9 mouse cellular contexts compared by ENCODE assay signal in genomic region chr2:36102559-36102946, GRCm38 (mm10). TPM values are rescaled to one million over a fixed set of nuclear protein-coding genes. Genes with fewer than 3 reads are reported as not detected.
DNase-seq lines count a peak whose midpoint lies in the region; ATAC-seq and TF ChIP-seq lines count a peak whose summit lies in the region.
"Had no signal": no experiment of that assay in that cellular context is flagged by ENCODE, and none has a peak within 500 bp of the region (broad histone marks: within the 10 kb centered on the region; RNA-seq: fewer than 3 reads in every experiment).

No protein-coding gene starts in this region.

- H3K27ac ChIP-seq in liver, embryonic 15.5 days (replicated peaks): no peak overlapping the region
- no peak overlapping the region for H3K27ac ChIP-seq in stomach, embryonic 14.5 days (ENCODE audit: low read length)

- H3K9me3 ChIP-seq in E14TG2a.4 (ENCODE audit: low read length): no peaks in the 10 kb centered on the region
- H3K9me3 ChIP-seq in liver, embryonic 15.5 days (replicated peaks): no peaks in the 10 kb centered on the region
- no peaks in the 10 kb centered on the region for H3K9me3 ChIP-seq in stomach, embryonic 14.5 days (ENCODE audit: control insufficient read depth, low read depth, low read length)

- no peak for TF ChIP-seq CTCF in E14TG2a.4 (conservative IDR thresholded peaks at IDR 0.05; ENCODE audit: low read length)

- 3% methylated on average over 21 of the region's 21 CpGs for WGBS in liver, embryonic 15.5 days (ENCODE audit: insufficient replicate concordance)
- WGBS in stomach, embryonic 14.5 days: 4% methylated on average over 21 of the region's 21 CpGs

- H3K4me1 ChIP-seq in E14TG2a.4 (replicated peaks; ENCODE audit: low read depth, low read length): peaks cover 60% of the 10 kb centered on the region
- peaks cover 22% of the 10 kb centered on the region for H3K4me1 ChIP-seq in liver, embryonic 15.5 days (replicated peaks)
- peaks cover 23% of the 10 kb centered on the region for H3K4me1 ChIP-seq in stomach, embryonic 14.5 days (ENCODE audit: control insufficient read depth, insufficient read depth, low read length)

- DNase-seq in ZHBTc4 (ENCODE audit: low read depth, low spot score): peak; percentile 70
- no peak for DNase-seq in right cerebral cortex, postnatal 10 days (ENCODE audit: low spot score in 2 of 2)
- DNase-seq in layer of hippocampus, postnatal 10 days (ENCODE audit: low spot score in 2 of 2): no peak

- peak overlapping the region; percentile 33; the same call in 1 of the 2 replicates for H3K4me2 ChIP-seq in liver, embryonic 15.5 days
- H3K4me2 ChIP-seq in stomach, embryonic 14.5 days (replicated peaks; ENCODE audit: low read depth, low read length): no peak overlapping the region

- H3K9ac ChIP-seq in liver, embryonic 15.5 days: no peak overlapping the region
- no peak overlapping the region for H3K9ac ChIP-seq in stomach, embryonic 14.5 days (replicated peaks; ENCODE audit: low read depth, low read length)

- H3K36me3 ChIP-seq in E14TG2a.4 (ENCODE audit: insufficient read depth, low read length): no peaks in the 10 kb centered on the region
- H3K36me3 ChIP-seq in liver, embryonic 15.5 days (replicated peaks): no peaks in the 10 kb centered on the region
- H3K36me3 ChIP-seq in stomach, embryonic 14.5 days (ENCODE audit: control insufficient read depth, insufficient read depth, low read length): no peaks in the 10 kb centered on the region

- ATAC-seq in hematopoietic stem cell, adult 5-6 weeks (replicated peaks in 1 of 2; ENCODE audit: insufficient read depth in 1 of 2, low FRiP score in 2 of 2, low TSS enrichment in 1 of 2, low read depth in 1 of 2, poor library complexity in 2 of 2, severe bottlenecking in 2 of 2): peak; percentile 33 to 59; a peak in 3 of 4 replicates
- no peak for ATAC-seq in liver, embryonic 15.5 days (ENCODE audit: insufficient read depth)
- no peak for ATAC-seq in stomach, embryonic 14.5 days (ENCODE audit: insufficient number of reproducible peaks, insufficient read depth, low FRiP score, low read depth)
- no peak for ATAC-seq in megakaryocyte-erythroid progenitor cell, adult 5-6 weeks (replicated peaks; ENCODE audit: low FRiP score, low TSS enrichment, poor library complexity, severe bottlenecking)

- H3K27me3 ChIP-seq in E14TG2a.4 (ENCODE audit: insufficient read depth, low read length): peaks cover 99% of the 10 kb centered on the region
- peaks cover 100% of the 10 kb centered on the region for H3K27me3 ChIP-seq in liver, embryonic 15.5 days
- H3K27me3 ChIP-seq in stomach, embryonic 14.5 days (ENCODE audit: control insufficient read depth, insufficient read depth, low read length): peaks cover 81% of the 10 kb centered on the region

- peak overlapping the region; percentile 68 for H3K4me3 ChIP-seq in E14TG2a.4 (replicated peaks; ENCODE audit: low read length)
- no peak overlapping the region for H3K4me3 ChIP-seq in liver, embryonic 15.5 days (replicated peaks)
- H3K4me3 ChIP-seq in stomach, embryonic 14.5 days (ENCODE audit: low read depth, low read length): peak overlapping the region; percentile 30; the same call in 1 of the 2 replicates

RNA-seq across cellular contexts. Expression of gene Lhx6, which starts 2.7 kb away (rescaled TPM):
- not detected in 2 replicates for total RNA-seq in hematopoietic stem cell, adult 5-6 weeks (2017)
- 0.31 and 0.37 TPM in 2 replicates for polyA plus RNA-seq in liver, embryonic 15.5 days (2015; fragmentation: Nextera tagmentation; extraction: Ambion mirVana)
- polyA plus RNA-seq in stomach, embryonic 14.5 days (2014; fragmentation: Nextera tagmentation; extraction: Ambion mirVana): 0.87 and 1.5 TPM in 2 replicates
- 10 to 100 TPM; 21.7 to 26.5 TPM for total RNA-seq in layer of hippocampus, postnatal 10 days (2021)
- not detected in 2 replicates for total RNA-seq in megakaryocyte-erythroid progenitor cell, adult 5-6 weeks (2014; fragmentation: Nextera tagmentation)
- total RNA-seq in megakaryocyte-erythroid progenitor cell, adult 5-6 weeks (2017): not detected in 2 replicates
- total RNA-seq: neutrophil, adult 5-6 weeks had no signal

RNA-seq across cellular contexts. Expression of gene Mrrf, which starts 33.6 kb away (rescaled TPM):
- total RNA-seq in hematopoietic stem cell, adult 5-6 weeks (2017): 31.3 and 52.2 TPM in 2 replicates
- 17.2 and 18.3 TPM in 2 replicates for polyA plus RNA-seq in liver, embryonic 15.5 days (2015; fragmentation: Nextera tagmentation; extraction: Ambion mirVana)
- polyA plus RNA-seq in stomach, embryonic 14.5 days (2014; fragmentation: Nextera tagmentation; extraction: Ambion mirVana): 33.8 and 42.6 TPM in 2 replicates
- total RNA-seq in layer of hippocampus, postnatal 10 days (2021): 10 to 100 TPM; 14.4 to 15.0 TPM
- total RNA-seq in megakaryocyte-erythroid progenitor cell, adult 5-6 weeks (2014; fragmentation: Nextera tagmentation): 22.5 and 23.4 TPM in 2 replicates
- total RNA-seq in megakaryocyte-erythroid progenitor cell, adult 5-6 weeks (2017): 31.1 and 85.3 TPM in 2 replicates

RNA-seq across cellular contexts. Expression of gene Rbm18, which starts 34.0 kb away (rescaled TPM):
- 34.5 and 38.0 TPM in 2 replicates for total RNA-seq in hematopoietic stem cell, adult 5-6 weeks (2017)
- 22.8 and 23.8 TPM in 2 replicates for polyA plus RNA-seq in liver, embryonic 15.5 days (2015; fragmentation: Nextera tagmentation; extraction: Ambion mirVana)
- polyA plus RNA-seq in stomach, embryonic 14.5 days (2014; fragmentation: Nextera tagmentation; extraction: Ambion mirVana): 78.4 and 78.7 TPM in 2 replicates
- 10 to 100 TPM; 51.5 to 52.6 TPM for total RNA-seq in layer of hippocampus, postnatal 10 days (2021)
- total RNA-seq in megakaryocyte-erythroid progenitor cell, adult 5-6 weeks (2014; fragmentation: Nextera tagmentation): 16.6 and 17.7 TPM in 2 replicates
- 19.1 and 25.0 TPM in 2 replicates for total RNA-seq in megakaryocyte-erythroid progenitor cell, adult 5-6 weeks (2017)

RNA-seq across cellular contexts. Expression of gene Morn5, which starts 53.3 kb away (rescaled TPM):
- total RNA-seq in hematopoietic stem cell, adult 5-6 weeks (2017): not detected in 2 replicates
- not detected in 2 replicates for polyA plus RNA-seq in liver, embryonic 15.5 days (2015; fragmentation: Nextera tagmentation; extraction: Ambion mirVana)
- polyA plus RNA-seq in stomach, embryonic 14.5 days (2014; fragmentation: Nextera tagmentation; extraction: Ambion mirVana): not detected in 2 replicates
- 1 to 10 TPM; 1.8 to 2.5 TPM for total RNA-seq in layer of hippocampus, postnatal 10 days (2021)
- not detected in 2 replicates for total RNA-seq in megakaryocyte-erythroid progenitor cell, adult 5-6 weeks (2014; fragmentation: Nextera tagmentation)
- total RNA-seq in megakaryocyte-erythroid progenitor cell, adult 5-6 weeks (2017): not detected in 2 replicates
- total RNA-seq: neutrophil, adult 5-6 weeks had no signal

RNA-seq across cellular contexts. Expression of gene Ndufa8, which starts 53.3 kb away (rescaled TPM):
- 43.2 and 54.3 TPM in 2 replicates for total RNA-seq in hematopoietic stem cell, adult 5-6 weeks (2017)
- polyA plus RNA-seq in liver, embryonic 15.5 days (2015; fragmentation: Nextera tagmentation; extraction: Ambion mirVana): 132 and 136 TPM in 2 replicates
- polyA plus RNA-seq in stomach, embryonic 14.5 days (2014; fragmentation: Nextera tagmentation; extraction: Ambion mirVana): 220 and 238 TPM in 2 replicates
- 100 to 1,000 TPM; 183 to 205 TPM for total RNA-seq in layer of hippocampus, postnatal 10 days (2021)
- total RNA-seq in megakaryocyte-erythroid progenitor cell, adult 5-6 weeks (2014; fragmentation: Nextera tagmentation): 121 and 160 TPM in 2 replicates
- 52.5 and 58.2 TPM in 2 replicates for total RNA-seq in megakaryocyte-erythroid progenitor cell, adult 5-6 weeks (2017)

Comparison
In these comparisons a context has a peak if more than half of its experiments do, and no peak if none do; other contexts are left out.
1. ATAC-seq: peak in hematopoietic stem cell, adult 5-6 weeks (2 of 2); none in liver, embryonic 15.5 days (single experiment), stomach, embryonic 14.5 days (single experiment) and megakaryocyte-erythroid progenitor cell, adult 5-6 weeks (single experiment).
2. RNA of gene Lhx6, which starts 2.7 kb away (total RNA-seq): 21.7 to 26.5 TPM in layer of hippocampus, postnatal 10 days; not detected in megakaryocyte-erythroid progenitor cell, adult 5-6 weeks and not detected in hematopoietic stem cell, adult 5-6 weeks; every median in the first group is over 10 times any median in the second.